Mouse (Mus musculus): Measurements from ENCODE around the gene Uaca. TPM values are rescaled to one million over a fixed set of nuclear protein-coding genes. Genes with fewer than 3 reads are reported as not detected.

Gene Uaca
- 26.2 and 44.3 TPM in 2 replicates for polyA plus RNA-seq (2014; fragmentation: Nextera tagmentation; extraction: Ambion mirVana)

DNA sequence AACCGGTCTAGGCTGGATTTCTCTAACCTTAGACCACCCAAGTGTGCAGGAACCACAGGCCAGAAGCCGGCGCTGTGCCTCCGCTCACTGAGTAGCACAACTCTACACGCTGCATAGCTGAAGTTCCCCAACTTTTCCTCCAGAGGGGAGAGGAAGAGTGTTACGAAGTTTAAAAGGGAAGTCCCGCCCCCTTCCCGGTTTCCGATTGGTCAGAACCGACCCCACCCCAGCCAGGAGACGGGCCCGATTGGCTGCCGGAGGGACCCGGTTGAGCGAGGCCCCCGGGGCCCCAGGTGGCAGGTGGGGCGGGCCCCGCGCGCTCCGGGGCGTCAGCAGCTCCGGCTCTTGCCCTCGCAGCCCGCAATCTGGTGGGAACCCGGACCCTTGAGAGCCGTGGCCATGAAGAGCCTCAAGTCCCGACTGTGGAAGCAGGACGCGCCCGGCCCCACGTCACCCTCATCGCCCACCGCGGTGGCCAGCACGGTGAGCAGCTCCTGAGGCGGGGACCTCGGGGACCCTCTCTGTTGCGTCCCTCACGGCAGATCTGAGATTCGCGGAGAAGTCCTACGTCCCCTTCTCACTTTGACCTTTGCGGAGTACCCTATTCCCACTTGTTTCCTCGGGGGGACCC, at the start of gene Uaca:
Uaca (plus strand) TSS at position 333 of the 631 bp plus-strand sequence.
- peak; percentile 98 for DNase-seq (ENCODE audit: low spot score)
- peaks cover 9% of the 10 kb centered on the region; the same call in 1 of the 2 replicates for H3K4me1 ChIP-seq (replicated peaks; ENCODE audit: control insufficient read depth, insufficient read depth, low read length)
- H3K4me3 ChIP-seq (ENCODE audit: low read depth, low read length), result peak within 1 kb of the TSS; percentile 89
- H3K27ac ChIP-seq (ENCODE audit: low read depth), result peak within 1 kb of the TSS; percentile 89
- H3K9me3 ChIP-seq (ENCODE audit: control insufficient read depth, low read length), result no peaks in the 10 kb centered on the region
- no peaks in the 10 kb centered on the region for H3K36me3 ChIP-seq (ENCODE audit: control insufficient read depth, insufficient read depth, low read length)
- WGBS, result under 1% methylated on average over 45 of the region's 45 CpGs
- no peaks in the 10 kb centered on the region for H3K27me3 ChIP-seq (replicated peaks; ENCODE audit: control insufficient read depth, insufficient read depth, low read length)
- H3K4me2 ChIP-seq (ENCODE audit: low read length), result peak within 1 kb of the TSS; percentile 68
- ATAC-seq (replicated peaks; ENCODE audit: low FRiP score, low TSS enrichment, low read depth), result peak; percentile 96
- H3K9ac ChIP-seq (ENCODE audit: low read length), result peak within 1 kb of the TSS; percentile 74

DNA sequence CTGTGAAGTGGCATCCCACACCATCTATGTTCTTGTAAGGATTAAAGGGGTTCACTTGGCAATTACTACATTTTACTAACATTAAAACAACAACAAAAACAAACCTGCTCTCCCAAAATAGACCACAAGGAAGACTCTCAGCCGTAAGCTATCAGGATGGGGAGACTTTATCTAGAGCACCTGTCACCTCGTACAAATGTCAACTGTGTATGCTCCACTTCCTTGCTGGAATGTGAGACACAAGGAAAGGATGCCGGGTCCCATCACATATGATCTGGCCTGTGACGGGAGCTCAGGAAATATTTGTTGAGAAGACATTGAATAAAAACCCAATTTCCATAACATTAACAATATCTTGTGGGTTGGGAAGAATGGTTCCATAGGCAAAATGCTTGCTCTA, 49.4 kb upstream of the Uaca start:
- no peak for ATAC-seq (replicated peaks; ENCODE audit: low FRiP score, low TSS enrichment, low read depth)
- Histone ChIP-seq H3K4me1 (replicated peaks; ENCODE audit: control insufficient read depth, insufficient read depth, low read length) (peaks cover 7% of the 10 kb centered on the region), H3K27me3 (replicated peaks; ENCODE audit: control insufficient read depth, insufficient read depth, low read length) (no peaks in the 10 kb centered on the region), H3K4me3 (ENCODE audit: low read depth, low read length) (no peak overlapping the region), H3K36me3 (ENCODE audit: control insufficient read depth, insufficient read depth, low read length) (no peaks in the 10 kb centered on the region), H3K9ac (ENCODE audit: low read length) (no peak overlapping the region), H3K9me3 (ENCODE audit: control insufficient read depth, low read length) (no peaks in the 10 kb centered on the region), H3K4me2 (ENCODE audit: low read length) (no peak overlapping the region), H3K27ac (ENCODE audit: low read depth) (no peak overlapping the region)
- WGBS, result 71% methylated on average over 4 of the region's 4 CpGs
- no peak for DNase-seq (ENCODE audit: low spot score)

DNA sequence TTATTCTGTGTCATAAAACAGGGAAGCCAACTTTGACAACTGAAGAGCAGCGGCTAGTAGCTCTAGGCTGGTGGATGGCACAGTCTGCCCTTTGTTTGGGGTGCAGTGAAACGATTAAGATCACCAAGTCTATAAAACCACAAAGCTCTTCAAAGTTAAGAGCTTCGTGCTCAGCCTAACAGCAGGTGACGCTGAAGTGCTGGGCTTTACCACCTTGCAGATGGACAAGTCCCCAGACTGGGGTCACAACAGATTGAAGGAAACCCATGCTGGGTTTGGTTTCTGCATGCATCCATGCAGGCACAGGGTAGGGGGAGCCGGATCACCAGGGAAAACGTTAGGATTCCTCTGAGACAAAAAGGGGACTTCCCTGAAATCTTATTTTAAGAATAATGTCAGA, 47.8 kb upstream of the Uaca start:
- no peak overlapping the region for H3K4me2 ChIP-seq (ENCODE audit: low read length)
- ATAC-seq (replicated peaks; ENCODE audit: low FRiP score, low TSS enrichment, low read depth) (no peak), DNase-seq (ENCODE audit: low spot score) (no peak)
- H3K9me3 ChIP-seq (ENCODE audit: control insufficient read depth, low read length), result no peaks in the 10 kb centered on the region
- 41% methylated on average over 6 of the region's 6 CpGs for WGBS
- no peak overlapping the region for H3K27ac ChIP-seq (ENCODE audit: low read depth)
- no peak overlapping the region for H3K9ac ChIP-seq (ENCODE audit: low read length)
- H3K27me3 ChIP-seq (replicated peaks; ENCODE audit: control insufficient read depth, insufficient read depth, low read length), result no peaks in the 10 kb centered on the region
- peaks cover 7% of the 10 kb centered on the region for H3K4me1 ChIP-seq (replicated peaks; ENCODE audit: control insufficient read depth, insufficient read depth, low read length)
- no peaks in the 10 kb centered on the region for H3K36me3 ChIP-seq (ENCODE audit: control insufficient read depth, insufficient read depth, low read length)
- H3K4me3 ChIP-seq (ENCODE audit: low read depth, low read length), result no peak overlapping the region

DNA sequence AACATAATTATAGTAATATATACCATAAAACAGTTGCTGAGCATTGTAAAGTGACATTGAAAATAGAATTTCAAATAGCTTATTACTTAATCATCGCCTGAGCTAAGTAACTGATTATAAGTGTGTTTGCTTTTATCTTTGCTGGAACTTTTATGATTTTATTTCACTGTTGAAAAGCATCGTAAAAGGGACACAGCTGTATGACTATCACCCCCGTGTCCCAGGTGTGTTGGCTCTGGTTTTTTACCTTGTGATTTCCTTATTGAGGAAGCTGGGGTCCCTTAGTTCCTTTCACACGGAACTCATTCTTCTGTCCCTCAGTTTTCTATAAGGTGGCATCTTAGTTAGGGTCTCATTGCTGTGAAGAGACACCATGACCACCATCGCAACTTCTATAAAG, 46.7 kb upstream of the Uaca start:
- Histone ChIP-seq H3K27ac (ENCODE audit: low read depth) (no peak overlapping the region), H3K9ac (ENCODE audit: low read length) (no peak overlapping the region), H3K4me2 (ENCODE audit: low read length) (no peak overlapping the region), H3K4me3 (ENCODE audit: low read depth, low read length) (no peak overlapping the region), H3K27me3 (replicated peaks; ENCODE audit: control insufficient read depth, insufficient read depth, low read length) (no peaks in the 10 kb centered on the region), H3K4me1 (replicated peaks; ENCODE audit: control insufficient read depth, insufficient read depth, low read length) (peaks cover 4% of the 10 kb centered on the region), H3K9me3 (ENCODE audit: control insufficient read depth, low read length) (no peaks in the 10 kb centered on the region), H3K36me3 (ENCODE audit: control insufficient read depth, insufficient read depth, low read length) (no peaks in the 10 kb centered on the region)
- ATAC-seq (replicated peaks; ENCODE audit: low FRiP score, low TSS enrichment, low read depth), result no peak
- DNase-seq (ENCODE audit: low spot score), result no peak
- WGBS, result 78% methylated on average over 5 of the region's 5 CpGs

DNA sequence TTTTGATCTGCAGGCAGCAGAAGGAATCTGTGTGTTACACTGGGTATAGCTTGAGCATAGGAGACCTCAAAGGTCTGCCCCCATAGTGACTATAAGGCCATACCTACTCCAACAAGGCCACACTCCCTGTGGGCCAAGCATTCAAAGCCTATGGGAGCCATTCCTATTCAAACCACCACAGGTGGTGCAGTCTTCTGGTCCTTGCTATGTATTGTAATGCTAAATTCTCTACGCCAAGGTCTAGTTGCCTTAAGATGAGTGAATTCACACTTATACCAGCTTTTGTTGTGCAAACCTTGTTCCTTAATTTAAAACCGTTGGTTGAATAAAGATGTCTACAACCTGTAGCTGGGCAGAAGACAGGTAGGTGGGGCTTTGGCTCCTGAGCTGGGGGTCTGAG, 46.2 kb upstream of the Uaca start:
- no peak overlapping the region for H3K4me2 ChIP-seq (ENCODE audit: low read length)
- no peaks in the 10 kb centered on the region for H3K27me3 ChIP-seq (replicated peaks; ENCODE audit: control insufficient read depth, insufficient read depth, low read length)
- no peak overlapping the region for H3K4me3 ChIP-seq (ENCODE audit: low read depth, low read length)
- 84% methylated on average over 2 of the region's 2 CpGs for whole genome bisulfite sequencing
- ATAC-seq (replicated peaks; ENCODE audit: low FRiP score, low TSS enrichment, low read depth) (no peak), DNase-seq (ENCODE audit: low spot score) (no peak)
- no peak overlapping the region for H3K27ac ChIP-seq (ENCODE audit: low read depth)
- no peak overlapping the region for H3K9ac ChIP-seq (ENCODE audit: low read length)
- H3K9me3 ChIP-seq (ENCODE audit: control insufficient read depth, low read length), result no peaks in the 10 kb centered on the region
- H3K4me1 ChIP-seq (replicated peaks; ENCODE audit: control insufficient read depth, insufficient read depth, low read length), result no peaks in the 10 kb centered on the region; the same call in none of the 2 replicates
- H3K36me3 ChIP-seq (ENCODE audit: control insufficient read depth, insufficient read depth, low read length), result no peaks in the 10 kb centered on the region

DNA sequence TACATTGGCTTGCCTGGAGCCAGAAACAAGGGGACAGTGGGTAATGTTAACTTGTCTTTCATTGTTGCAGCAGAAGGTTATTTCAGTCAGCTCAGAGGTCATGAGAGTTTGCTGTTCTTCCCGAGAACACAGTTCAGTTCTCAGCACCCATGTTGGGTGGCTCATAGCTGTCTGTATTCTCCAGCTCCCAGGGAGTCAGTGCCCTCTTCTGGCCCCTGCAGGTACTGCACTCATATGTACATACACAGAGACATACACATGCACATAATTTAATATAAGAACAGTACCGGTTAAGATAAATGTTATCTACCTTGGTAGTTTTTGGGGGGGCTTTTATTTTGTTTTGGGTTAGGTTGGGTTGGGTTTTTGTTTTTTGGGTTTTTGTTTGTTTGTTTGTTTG, 45.2 kb upstream of the Uaca start:
- H3K4me1 ChIP-seq (replicated peaks; ENCODE audit: control insufficient read depth, insufficient read depth, low read length), result no peaks in the 10 kb centered on the region
- H3K27ac ChIP-seq (ENCODE audit: low read depth), result no peak overlapping the region
- no peak overlapping the region for H3K4me2 ChIP-seq (ENCODE audit: low read length)
- no peak overlapping the region for H3K4me3 ChIP-seq (ENCODE audit: low read depth, low read length)
- DNase-seq (ENCODE audit: low spot score) (no peak), ATAC-seq (replicated peaks; ENCODE audit: low FRiP score, low TSS enrichment, low read depth) (no peak)
- 91% methylated on average over 2 of the region's 2 CpGs for WGBS
- no peak overlapping the region for H3K9ac ChIP-seq (ENCODE audit: low read length)
- H3K9me3 ChIP-seq (ENCODE audit: control insufficient read depth, low read length), result no peaks in the 10 kb centered on the region
- no peaks in the 10 kb centered on the region for H3K36me3 ChIP-seq (ENCODE audit: control insufficient read depth, insufficient read depth, low read length)
- H3K27me3 ChIP-seq (replicated peaks; ENCODE audit: control insufficient read depth, insufficient read depth, low read length), result no peaks in the 10 kb centered on the region

DNA sequence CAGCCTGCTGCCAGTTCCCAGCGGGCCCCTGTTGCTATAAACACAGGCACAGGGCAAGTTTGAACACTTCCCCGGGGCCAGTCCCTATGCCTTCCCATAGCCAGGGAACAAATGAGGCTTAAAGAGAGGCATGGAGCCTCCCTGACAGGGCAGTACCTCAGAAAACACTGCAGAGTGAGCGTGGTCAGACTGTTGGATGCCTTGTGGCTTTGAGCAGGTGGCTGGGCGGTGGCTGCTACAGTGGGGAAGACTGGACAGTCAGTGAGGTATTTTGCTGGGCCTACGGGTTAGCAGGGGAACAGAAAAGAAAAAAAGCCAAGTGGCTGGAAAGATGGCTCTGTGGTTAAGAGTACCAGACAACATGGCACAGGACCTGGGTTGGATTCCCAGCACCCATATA, 43.2 kb upstream of the Uaca start:
- no peak for ATAC-seq (replicated peaks; ENCODE audit: low FRiP score, low TSS enrichment, low read depth)
- no peak for DNase-seq (ENCODE audit: low spot score)

DNA sequence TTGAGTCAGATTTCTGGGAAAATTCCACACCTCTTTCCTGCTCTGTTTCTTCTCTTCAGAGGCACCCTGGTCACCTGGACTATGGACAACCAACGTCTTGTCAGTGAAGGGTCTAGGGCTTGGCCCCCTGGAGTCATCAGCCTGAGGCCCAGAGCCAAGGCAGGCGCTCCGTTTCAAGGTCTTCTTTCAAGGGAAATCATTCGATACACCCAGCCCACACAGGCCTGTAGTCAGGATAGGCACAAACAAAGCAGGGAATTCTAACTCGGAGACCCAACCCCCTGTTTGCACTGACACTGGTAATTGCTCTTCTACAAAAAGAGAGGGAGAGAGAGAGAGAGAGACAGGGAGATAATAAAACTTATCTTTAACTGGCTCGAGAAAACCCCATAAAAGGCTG, 42.4 kb upstream of the Uaca start:
- no peak overlapping the region for H3K4me2 ChIP-seq (ENCODE audit: low read length)
- no peaks in the 10 kb centered on the region for H3K36me3 ChIP-seq (ENCODE audit: control insufficient read depth, insufficient read depth, low read length)
- no peaks in the 10 kb centered on the region for H3K4me1 ChIP-seq (replicated peaks; ENCODE audit: control insufficient read depth, insufficient read depth, low read length)
- no peaks in the 10 kb centered on the region for H3K27me3 ChIP-seq (replicated peaks; ENCODE audit: control insufficient read depth, insufficient read depth, low read length)
- no peak overlapping the region for H3K4me3 ChIP-seq (ENCODE audit: low read depth, low read length)
- DNase-seq (ENCODE audit: low spot score), result no peak
- peak overlapping the region; percentile 30; the same call in 1 of the 2 replicates for H3K27ac ChIP-seq (ENCODE audit: low read depth)
- 0 out of 2 replicates have a peak, but pooled peaks have one; percentile 48 for ATAC-seq (replicated peaks; ENCODE audit: low FRiP score, low TSS enrichment, low read depth)
- no peak overlapping the region for H3K9ac ChIP-seq (ENCODE audit: low read length)
- 23% methylated on average over 6 of the region's 6 CpGs for WGBS
- H3K9me3 ChIP-seq (ENCODE audit: control insufficient read depth, low read length), result no peaks in the 10 kb centered on the region

More for the DNA sequence above, 43.2 kb upstream of the Uaca start:
- no peak overlapping the region for H3K4me3 ChIP-seq (ENCODE audit: low read depth, low read length)
- H3K4me1 ChIP-seq (replicated peaks; ENCODE audit: control insufficient read depth, insufficient read depth, low read length), result no peaks in the 10 kb centered on the region
- no peak overlapping the region for H3K27ac ChIP-seq (ENCODE audit: low read depth)
- H3K9ac ChIP-seq (ENCODE audit: low read length), result no peak overlapping the region
- no peaks in the 10 kb centered on the region for H3K36me3 ChIP-seq (ENCODE audit: control insufficient read depth, insufficient read depth, low read length)
- 84% methylated on average over 5 of the region's 5 CpGs for WGBS
- H3K9me3 ChIP-seq (ENCODE audit: control insufficient read depth, low read length), result no peaks in the 10 kb centered on the region
- H3K27me3 ChIP-seq (replicated peaks; ENCODE audit: control insufficient read depth, insufficient read depth, low read length), result no peaks in the 10 kb centered on the region
- no peak overlapping the region for H3K4me2 ChIP-seq (ENCODE audit: low read length)

DNA sequence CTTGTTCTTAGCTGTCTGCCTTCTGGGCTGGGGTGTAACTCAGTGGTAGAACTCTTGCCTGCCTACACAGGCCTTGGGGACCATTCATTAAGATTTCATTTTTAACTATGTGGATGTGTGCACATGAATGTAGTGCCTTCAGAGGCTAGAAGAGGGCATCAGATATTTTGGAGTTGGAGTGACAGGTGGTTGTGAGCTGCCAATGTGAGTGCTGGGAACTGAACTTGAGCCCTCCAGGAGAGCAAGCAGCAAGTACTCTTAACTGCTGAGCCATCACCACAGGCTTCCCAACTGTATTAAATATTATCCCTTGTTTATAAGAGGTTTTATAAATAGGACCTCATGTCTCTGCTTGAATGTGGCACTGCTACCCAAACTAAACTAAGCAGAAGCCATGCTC, 41.7 kb upstream of the Uaca start:
- ATAC-seq (replicated peaks; ENCODE audit: low FRiP score, low TSS enrichment, low read depth) (no peak), DNase-seq (ENCODE audit: low spot score) (no peak)
- no peak overlapping the region for H3K9ac ChIP-seq (ENCODE audit: low read length)
- no peaks in the 10 kb centered on the region for H3K27me3 ChIP-seq (replicated peaks; ENCODE audit: control insufficient read depth, insufficient read depth, low read length)
- no peaks in the 10 kb centered on the region for H3K36me3 ChIP-seq (ENCODE audit: control insufficient read depth, insufficient read depth, low read length)
- no peak overlapping the region for H3K4me2 ChIP-seq (ENCODE audit: low read length)
- H3K4me1 ChIP-seq (replicated peaks; ENCODE audit: control insufficient read depth, insufficient read depth, low read length), result peaks cover 4% of the 10 kb centered on the region
- no peak overlapping the region for H3K4me3 ChIP-seq (ENCODE audit: low read depth, low read length)
- no peaks in the 10 kb centered on the region for H3K9me3 ChIP-seq (ENCODE audit: control insufficient read depth, low read length)
- no peak overlapping the region for H3K27ac ChIP-seq (ENCODE audit: low read depth)
